Mouse (Mus musculus) stomach, embryonic 14.5 days (tissue): ENCODE results near the gene Rassf4. TPM values are rescaled to one million over a fixed set of nuclear protein-coding genes. Genes with fewer than 3 reads are reported as not detected.

ENCODE experiments used
- ATAC-seq: fragments of 200-750 bp; cut with Nextera tagmentation; 2 replicates; pipeline ENCODE4 v1.8.0; 2017; ENCODE audit warnings: low read depth, moderate TSS enrichment; ENCODE audit not compliant: insufficient number of reproducible peaks, insufficient read depth, low FRiP score
- H3K27ac ChIP-seq: fragments of 300-500 bp; sonication (generic); 2 replicates; pipeline ENCODE4 v1.5.1; 2014; ENCODE audit warnings: mild to moderate bottlenecking, low read length, moderate library complexity, mixed read lengths
- H3K27me3 ChIP-seq: fragments of 300-500 bp; sonication (generic); 2 replicates; pipeline ENCODE4 v1.6.1; 2014; ENCODE audit warnings: low read length, control low read depth, mixed read lengths; ENCODE audit not compliant: control insufficient read depth, insufficient read depth
- H3K36me3 ChIP-seq: fragments of 300-500 bp; sonication (generic); 2 replicates; pipeline ENCODE4 v1.6.1; 2014; ENCODE audit warnings: mild to moderate bottlenecking, control low read depth, low read length, moderate library complexity, mixed read lengths; ENCODE audit not compliant: control insufficient read depth, insufficient read depth
- H3K4me1 ChIP-seq: fragments of 300-500 bp; sonication (generic); 2 replicates; pipeline ENCODE4 v1.6.1; 2014; ENCODE audit warnings: low read length, control low read depth, mixed read lengths; ENCODE audit not compliant: control insufficient read depth, insufficient read depth
- H3K4me2 ChIP-seq: fragments of 300-500 bp; sonication (generic); replicated peaks from 2 replicates; pipeline ENCODE4 v1.6.1; 2014; ENCODE audit warnings: low read depth, low read length, control low read depth
- H3K4me3 ChIP-seq: fragments of 300-500 bp; sonication (generic); 2 replicates; pipeline ENCODE4 v1.5.1; 2014; ENCODE audit warnings: low read depth, low read length, control low read depth
- H3K9ac ChIP-seq: fragments of 300-500 bp; sonication (generic); replicated peaks from 2 replicates; pipeline ENCODE4 v1.6.1; 2014; ENCODE audit warnings: low read depth, mild to moderate bottlenecking, control low read depth, low read length, moderate library complexity, mixed read lengths
- H3K9me3 ChIP-seq: fragments of 300-500 bp; sonication (generic); 2 replicates; pipeline ENCODE4 v1.6.1; 2016; ENCODE audit warnings: low read depth, low read length, control low read depth; ENCODE audit not compliant: control insufficient read depth
- WGBS: fragments of 180-500 bp; shearing (Covaris S2); extraction: QIAGEN DNeasy Blood & Tissue Kit; methylation state at CpG from one replicate; pipeline ENCODE4 v1.1.7; 2014; 5-methylcytosine and 5-hydroxymethylcytosine counted together
- polyA plus RNA-seq: library from polyadenylated mRNA; unstranded; fragments of >200 nt; fragmentation: Nextera tagmentation; extraction: Ambion mirVana; gene quantifications from 2 replicates; pipeline ENCODE4 v1.2.1, GENCODE M21; 2014

Rassf4 gene
- polyA plus RNA-seq, 1 experiment from 2014 or later: 13.1 TPM

DNA sequence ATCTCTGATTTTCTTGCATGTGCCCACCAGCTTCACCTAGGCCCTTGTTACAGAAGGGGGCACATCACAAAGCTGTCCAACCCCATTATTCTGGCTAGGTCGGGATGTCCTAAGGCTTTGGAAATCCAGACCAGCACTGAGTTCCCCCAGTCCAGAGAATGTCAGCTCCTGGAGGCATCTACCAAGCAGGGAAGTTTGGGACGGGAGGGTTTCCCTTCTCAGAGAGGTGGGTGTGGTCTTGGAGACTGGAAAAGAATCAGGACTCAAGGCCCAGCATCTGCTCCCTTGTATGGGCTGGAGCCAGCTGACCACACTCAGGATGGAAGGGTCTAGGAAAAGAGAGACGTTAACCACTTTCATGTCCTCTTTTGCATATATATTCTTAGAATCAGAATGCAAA lies 20.6 kb downstream of the Rassf4 start:
- no peak overlapping the region for H3K4me2 ChIP-seq
- H3K27me3 ChIP-seq: no peaks in the 10 kb centered on the region
- no peak for ATAC-seq
- H3K27ac ChIP-seq: no peak overlapping the region
- WGBS: 74% methylated on average over 3 of the region's 3 CpGs
- H3K9ac ChIP-seq: no peak overlapping the region
- no peak overlapping the region for H3K4me3 ChIP-seq
- H3K4me1 ChIP-seq: peaks cover 15% of the 10 kb centered on the region
- no peaks in the 10 kb centered on the region for H3K36me3 ChIP-seq
- H3K9me3 ChIP-seq: no peaks in the 10 kb centered on the region

DNA sequence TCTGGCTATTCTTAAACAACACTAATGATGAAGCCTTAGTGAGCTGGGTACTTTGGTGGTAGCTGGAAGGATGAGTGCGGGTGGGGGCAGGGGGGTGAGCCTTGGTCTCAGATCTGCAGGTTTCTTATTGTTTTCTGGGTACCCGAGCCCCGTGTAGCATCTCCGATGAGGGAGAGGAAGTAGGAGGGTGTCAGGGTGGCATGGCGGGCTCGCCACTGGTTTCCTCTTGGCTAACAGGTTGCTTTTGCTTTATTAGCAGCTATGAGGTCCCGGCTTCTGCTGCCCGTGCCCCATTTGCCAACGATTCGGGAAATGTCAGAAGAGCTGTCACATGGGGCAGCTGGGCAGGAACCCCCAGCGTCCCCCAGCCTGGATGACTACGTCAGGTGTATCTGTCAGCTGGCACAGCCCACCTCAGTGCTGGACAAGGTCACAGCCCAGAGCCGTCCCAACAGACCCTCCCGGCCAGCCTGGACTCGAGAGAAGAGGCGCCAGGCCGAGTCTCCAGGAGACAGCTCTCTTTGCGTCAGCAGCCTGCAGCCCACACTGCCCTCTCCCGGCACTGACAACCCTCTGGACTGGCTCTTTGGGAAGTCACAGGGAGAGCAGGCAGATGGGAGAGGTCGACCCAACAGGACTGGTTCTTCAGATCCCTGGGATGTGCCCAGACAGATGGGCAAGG lies 22.2 kb downstream of the Rassf4 start:
- Histone ChIP-seq H3K9ac (no peak overlapping the region), H3K9me3 (no peaks in the 10 kb centered on the region), H3K27me3 (no peaks in the 10 kb centered on the region), H3K36me3 (no peaks in the 10 kb centered on the region), H3K4me1 (peaks cover 15% of the 10 kb centered on the region), H3K4me3 (peak overlapping the region; percentile 17; the same call in 1 of the 2 replicates), H3K4me2 (peak overlapping the region; percentile 18), H3K27ac (no peak overlapping the region)
- WGBS: 68% methylated on average over 20 of the region's 20 CpGs
- 0 out of 2 replicates have a peak, but pooled peaks have one; percentile 16 for ATAC-seq

DNA sequence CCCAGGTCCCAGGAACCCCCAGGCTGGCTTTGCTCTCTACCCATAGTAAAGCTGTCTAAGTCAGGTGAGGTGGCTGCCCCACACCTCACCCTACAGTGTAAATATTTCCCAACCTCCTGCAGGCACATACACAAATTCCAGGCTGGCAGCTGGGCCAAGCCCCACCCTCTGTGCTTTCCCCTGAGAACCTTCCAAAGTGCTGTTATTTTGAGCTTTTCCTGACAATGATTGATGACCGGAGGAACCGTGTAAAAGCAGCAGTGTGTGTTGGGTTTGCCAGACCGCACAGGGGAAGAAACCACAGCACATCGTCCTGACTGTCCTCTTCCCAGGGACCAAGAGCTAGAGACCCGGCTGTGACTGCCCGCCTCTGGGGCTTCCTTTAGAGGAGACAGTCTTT lies 23.3 kb downstream of the Rassf4 start, which contains the start of gene Depp1:
TSS of gene Depp1 (plus strand) at position 204 of the 400 bp plus-strand sequence.
- peaks cover 15% of the 10 kb centered on the region for H3K4me1 ChIP-seq
- H3K9ac ChIP-seq: no peak within 1 kb of the TSS
- H3K36me3 ChIP-seq: no peaks in the 10 kb centered on the region
- peak within 1 kb of the TSS; percentile 44 for H3K27ac ChIP-seq
- peak; percentile 88 for ATAC-seq
- H3K9me3 ChIP-seq: no peaks in the 10 kb centered on the region
- WGBS: 5% methylated on average over 6 of the region's 6 CpGs
- H3K4me2 ChIP-seq: peak within 1 kb of the TSS; percentile 18
- peak within 1 kb of the TSS; percentile 18 for H3K4me3 ChIP-seq
- no peaks in the 10 kb centered on the region for H3K27me3 ChIP-seq

DNA sequence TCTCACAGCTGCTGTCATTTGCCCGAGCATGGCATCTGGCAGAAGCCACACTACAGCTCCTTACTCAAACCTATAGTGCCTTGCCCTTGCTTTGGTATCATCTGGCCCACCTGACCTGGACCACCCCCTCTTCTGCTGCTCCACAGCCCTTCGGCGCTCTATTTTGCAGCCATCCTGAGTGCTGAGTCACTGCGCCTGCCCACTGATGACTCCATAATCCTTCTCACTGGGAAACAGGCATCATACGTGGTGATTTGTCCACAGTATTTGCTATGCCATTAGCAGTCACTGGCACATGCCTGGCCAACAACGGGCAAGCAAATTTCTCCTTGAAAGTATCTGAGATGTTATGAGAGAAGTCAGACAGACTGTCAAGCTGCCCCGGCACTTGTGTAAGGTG lies 23.9 kb downstream of the Rassf4 start:
- H3K4me1 ChIP-seq: peaks cover 15% of the 10 kb centered on the region
- H3K9me3 ChIP-seq: no peaks in the 10 kb centered on the region
- H3K27me3 ChIP-seq: no peaks in the 10 kb centered on the region
- no peak overlapping the region for H3K4me2 ChIP-seq
- H3K27ac ChIP-seq: peak overlapping the region; percentile 44
- ATAC-seq: no peak
- no peak overlapping the region for H3K9ac ChIP-seq
- 70% methylated on average over 7 of the region's 7 CpGs for whole genome bisulfite sequencing
- no peak overlapping the region for H3K4me3 ChIP-seq
- H3K36me3 ChIP-seq: no peaks in the 10 kb centered on the region

DNA sequence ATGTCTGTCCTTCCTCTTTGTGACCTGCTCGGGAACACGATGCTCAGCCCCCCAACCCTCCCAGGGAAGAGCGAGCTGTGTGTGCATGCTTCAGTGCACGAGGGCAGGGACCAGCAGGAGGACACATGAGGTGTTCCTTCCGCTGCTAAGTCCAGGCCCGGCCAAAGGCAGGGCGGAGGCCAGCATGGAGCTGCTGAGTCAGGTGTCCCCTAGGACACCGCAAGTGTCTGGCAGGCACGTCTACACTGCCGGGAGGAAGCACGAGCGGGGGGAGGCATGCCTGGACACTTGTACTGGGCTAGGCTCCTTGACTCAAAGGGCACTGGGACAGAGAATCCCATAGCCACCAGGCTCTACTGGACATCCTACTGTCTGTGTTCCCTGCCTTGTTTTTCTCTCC lies 26.0 kb downstream of the Rassf4 start:
- 91% methylated on average over 12 of the region's 12 CpGs for WGBS
- no peak; the same call in 1 of the 2 replicates for ATAC-seq
- peaks cover 15% of the 10 kb centered on the region for H3K4me1 ChIP-seq

DNA sequence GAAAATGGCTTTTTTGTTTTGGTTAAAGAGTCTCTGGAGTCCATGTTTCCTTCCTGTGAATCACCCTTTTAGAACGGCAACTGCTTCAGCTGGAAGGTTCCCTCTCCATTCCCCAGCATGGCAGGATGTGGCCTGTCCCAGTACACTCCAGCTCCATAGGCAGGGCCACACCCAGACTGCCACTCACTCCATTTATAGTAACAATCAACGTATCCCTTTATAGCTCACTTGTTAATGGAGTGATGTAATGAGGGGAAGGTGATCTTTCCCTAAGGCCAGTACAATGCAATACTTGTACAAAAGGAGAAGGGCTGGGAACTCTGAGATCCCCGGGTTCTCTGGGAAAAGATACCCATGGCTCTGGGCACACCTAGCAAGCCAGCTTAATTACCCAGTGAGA lies 29.4 kb downstream of the Rassf4 start:
- H3K9me3 ChIP-seq: no peaks in the 10 kb centered on the region
- H3K4me1 ChIP-seq: 0 out of 2 replicates have a peak, but pooled peaks cover under 1% of the 10 kb centered on the region
- 57% methylated on average over 3 of the region's 3 CpGs for WGBS
- no peak for ATAC-seq
- H3K27me3 ChIP-seq: no peaks in the 10 kb centered on the region
- H3K4me3 ChIP-seq: no peak overlapping the region
- no peaks in the 10 kb centered on the region for H3K36me3 ChIP-seq
- H3K27ac ChIP-seq: no peak overlapping the region
- H3K9ac ChIP-seq: no peak overlapping the region
- H3K4me2 ChIP-seq: no peak overlapping the region

More for the DNA sequence above, 26.0 kb downstream of the Rassf4 start:
- no peak overlapping the region for H3K9ac ChIP-seq
- no peaks in the 10 kb centered on the region for H3K27me3 ChIP-seq
- no peak overlapping the region for H3K27ac ChIP-seq
- no peak overlapping the region for H3K4me2 ChIP-seq
- H3K4me3 ChIP-seq: no peak overlapping the region
- no peaks in the 10 kb centered on the region for H3K36me3 ChIP-seq
- no peaks in the 10 kb centered on the region for H3K9me3 ChIP-seq

DNA sequence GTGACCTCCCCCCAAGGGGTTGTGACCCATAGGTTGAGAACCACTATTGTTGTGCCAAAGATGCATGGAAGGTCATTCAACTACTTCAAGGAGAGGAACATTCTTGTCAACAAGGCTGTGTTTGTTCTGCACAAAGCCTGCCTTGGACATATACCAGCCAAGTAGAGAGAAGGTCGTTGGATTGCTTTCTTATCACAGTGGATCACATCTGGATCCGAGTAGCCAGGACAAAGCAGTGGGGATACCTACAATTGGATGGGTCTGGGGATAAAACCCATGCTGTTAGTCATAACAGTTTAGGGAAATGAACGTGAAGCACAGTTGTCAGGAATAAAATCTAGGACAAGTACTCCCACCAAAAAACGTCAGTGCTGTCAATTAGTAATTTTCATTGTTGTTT lies 29.9 kb downstream of the Rassf4 start:
- Histone ChIP-seq H3K27me3 (no peaks in the 10 kb centered on the region), H3K27ac (no peak overlapping the region), H3K36me3 (no peaks in the 10 kb centered on the region), H3K4me1 (no peaks in the 10 kb centered on the region), H3K4me2 (no peak overlapping the region), H3K9me3 (no peaks in the 10 kb centered on the region), H3K9ac (no peak overlapping the region), H3K4me3 (no peak overlapping the region)
- WGBS: 65% methylated on average over 4 of the region's 4 CpGs
- no peak for ATAC-seq

DNA sequence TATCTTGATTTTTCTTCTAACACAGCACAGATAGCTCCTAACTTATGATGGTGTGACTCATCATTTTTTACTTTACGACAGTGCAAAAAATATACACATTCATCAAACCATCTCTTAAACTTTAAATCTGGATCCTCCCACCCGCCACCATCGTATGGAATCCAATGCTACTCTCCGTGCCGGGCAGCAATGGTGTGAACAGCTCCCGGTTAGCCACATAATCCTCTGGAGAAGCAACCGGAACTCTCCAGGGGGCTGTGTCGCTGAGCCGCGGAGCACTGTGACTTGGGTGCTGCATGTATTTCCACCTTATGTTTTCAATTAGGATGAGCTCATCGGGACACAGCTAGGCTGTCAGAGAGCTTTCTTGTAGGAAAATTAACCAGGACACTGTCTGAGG lies 30.8 kb downstream of the Rassf4 start:
- no peak for ATAC-seq
- Histone ChIP-seq H3K4me3 (no peak overlapping the region), H3K9me3 (no peaks in the 10 kb centered on the region), H3K27ac (no peak overlapping the region), H3K4me1 (no peaks in the 10 kb centered on the region), H3K27me3 (no peaks in the 10 kb centered on the region), H3K36me3 (no peaks in the 10 kb centered on the region), H3K4me2 (no peak overlapping the region), H3K9ac (no peak overlapping the region)
- WGBS: 81% methylated on average over 11 of the region's 11 CpGs

DNA sequence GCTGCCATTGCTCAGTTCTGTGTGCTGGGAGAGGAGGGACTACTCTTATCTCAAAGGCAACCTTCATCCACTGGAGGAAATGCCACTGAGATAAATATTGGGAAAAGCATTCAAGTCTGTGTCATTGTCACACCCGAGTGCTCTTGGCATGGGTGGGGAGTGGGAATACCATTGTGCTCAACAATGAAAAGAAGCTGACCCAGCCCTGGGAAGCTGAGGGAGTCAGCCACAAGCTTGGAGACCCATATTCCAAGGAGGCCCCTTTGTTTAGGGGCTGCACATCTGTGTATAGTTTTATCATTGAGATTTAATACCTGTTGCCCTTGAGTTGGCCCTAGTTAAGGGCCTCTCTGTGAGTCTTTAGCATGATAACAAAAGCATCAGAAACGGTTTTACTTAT lies 34.1 kb downstream of the Rassf4 start:
- Histone ChIP-seq H3K27me3 (no peaks in the 10 kb centered on the region), H3K9ac (no peak overlapping the region), H3K4me3 (no peak overlapping the region), H3K27ac (no peak overlapping the region), H3K4me1 (no peaks in the 10 kb centered on the region), H3K4me2 (no peak overlapping the region), H3K36me3 (no peaks in the 10 kb centered on the region), H3K9me3 (no peaks in the 10 kb centered on the region)
- no peak for ATAC-seq
- WGBS: 56% methylated on average over 2 of the region's 2 CpGs
